Mouse (Mus musculus): ENCODE measurements around the gene Rangrf.
"Not testable (repeated sequence)": the region's sequence is repeated elsewhere in the genome, so short reads cannot be mapped to it uniquely, and the experiment has no call there.

Rangrf gene

DNA sequence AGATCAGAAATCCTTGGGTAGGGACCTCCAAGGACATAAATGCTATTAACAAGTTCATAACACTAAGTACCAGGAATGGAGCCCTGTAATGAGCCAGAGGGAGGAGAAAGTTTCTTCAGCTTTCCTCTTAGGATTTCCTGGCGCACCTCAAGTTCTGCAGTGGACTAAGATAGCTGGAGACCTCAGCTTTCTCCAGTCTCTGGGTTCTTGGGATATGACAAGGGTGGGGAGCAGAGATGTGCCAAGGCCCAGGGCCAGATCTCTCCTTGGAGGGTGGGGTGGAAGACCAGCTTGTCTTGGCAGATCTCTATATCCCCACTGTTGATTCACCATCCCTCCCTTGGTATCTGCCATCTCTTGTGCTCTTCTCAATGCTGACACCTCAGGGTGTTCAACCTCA is 616 bp upstream of the Rangrf start:
- no peak for DNase-seq

DNA sequence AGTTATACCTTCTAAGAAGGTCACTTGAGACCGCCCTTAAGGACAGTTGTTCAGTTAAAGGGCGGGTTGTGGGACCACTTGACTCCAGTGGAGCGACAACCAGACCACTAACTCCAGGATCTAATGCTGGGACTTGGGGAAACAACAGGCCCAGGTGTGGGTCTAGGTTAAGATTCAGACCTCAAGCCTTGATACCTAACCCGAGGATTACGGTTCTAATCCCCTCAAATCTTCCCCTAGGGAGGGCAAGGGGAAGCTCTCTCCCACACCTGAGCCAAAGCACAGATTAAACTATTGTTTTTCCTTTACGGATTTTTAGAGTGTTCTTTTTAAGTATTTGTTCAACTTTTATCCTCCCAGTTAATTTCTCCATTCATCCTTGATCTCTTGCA is 930 bp downstream of the Rangrf start:
- DNase-seq, result no peak

DNA sequence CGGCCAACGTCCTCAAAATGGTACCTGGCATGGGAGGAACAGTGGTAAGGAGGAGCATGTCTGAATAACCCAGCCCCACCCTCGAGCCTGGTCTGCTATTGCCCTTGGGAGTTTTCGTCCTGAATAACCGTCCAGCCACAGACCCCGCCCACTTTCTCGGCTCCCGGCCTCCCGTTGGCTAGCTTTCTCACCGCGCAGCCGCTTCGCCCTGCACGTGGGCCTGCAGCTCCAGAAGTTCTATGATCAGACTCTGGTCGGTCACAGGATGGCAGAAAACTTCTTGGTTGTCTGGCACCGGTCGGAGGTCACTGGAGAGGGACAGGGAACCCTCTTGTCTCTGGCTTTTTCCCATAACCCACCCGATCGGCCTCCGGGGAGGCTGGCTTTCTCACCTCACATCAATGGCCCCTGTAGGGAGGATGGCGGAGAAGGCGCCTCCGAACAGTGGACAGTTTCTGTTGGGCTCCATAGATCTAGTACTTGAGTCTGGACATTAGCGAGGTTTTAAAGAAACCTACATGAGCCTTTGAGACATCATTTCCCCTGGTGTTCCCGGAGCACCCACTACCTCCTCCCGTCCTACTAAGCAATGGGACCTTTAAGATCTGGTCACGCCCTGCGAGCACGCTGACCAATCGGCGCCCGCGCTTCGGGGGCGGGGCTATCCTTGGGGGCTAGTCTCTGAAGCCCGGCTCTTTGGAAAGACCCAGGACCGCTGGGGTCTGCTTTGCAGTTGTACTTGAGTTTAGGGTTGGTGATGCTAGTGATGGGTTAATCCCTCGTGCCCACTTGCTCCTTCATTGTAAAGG is 1.5 kb downstream of the Rangrf start:
- peak; percentile 88 to 89 for DNase-seq

DNA sequence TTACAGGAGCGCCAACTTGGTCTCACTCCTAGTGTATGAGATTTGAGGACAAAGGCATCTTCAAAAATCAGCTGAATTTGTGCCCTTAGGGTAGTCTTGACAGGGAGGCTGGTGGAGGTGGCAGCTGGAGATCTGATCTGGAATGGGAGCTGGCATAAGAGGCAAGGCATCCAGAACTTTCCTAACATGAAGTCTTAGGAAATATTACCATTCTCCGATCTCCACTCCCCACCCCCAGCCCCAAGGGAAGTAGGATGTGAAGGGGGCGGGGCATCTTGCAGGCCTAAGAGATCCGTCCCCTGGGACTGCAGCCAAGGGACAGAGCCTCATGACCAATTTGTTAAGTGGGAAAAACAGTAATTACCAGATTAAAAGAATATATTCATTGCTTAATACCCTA is 4.8 kb downstream of the Rangrf start:
- DNase-seq, result peak; percentile 43 to 73

DNA sequence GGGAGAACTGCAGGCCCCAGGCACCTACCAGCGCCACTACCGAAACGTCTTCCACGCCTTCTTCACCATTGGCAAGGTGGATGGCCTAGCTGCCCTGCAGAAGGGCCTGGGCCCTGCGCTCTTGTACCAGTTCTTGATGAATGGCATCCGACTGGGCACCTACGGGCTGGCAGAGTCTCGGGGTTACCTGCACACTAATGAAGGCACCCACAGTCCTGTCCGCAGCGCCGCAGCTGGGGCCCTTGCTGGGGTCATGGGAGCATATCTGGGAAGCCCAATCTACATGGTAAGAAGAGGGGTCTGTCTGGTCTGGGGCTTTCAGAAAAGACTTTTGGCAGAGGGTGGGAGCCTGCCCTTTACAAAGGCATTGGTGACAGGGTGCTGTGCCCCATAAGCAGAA is 6.2 kb downstream of the Rangrf start:
- no peak for DNase-seq

DNA sequence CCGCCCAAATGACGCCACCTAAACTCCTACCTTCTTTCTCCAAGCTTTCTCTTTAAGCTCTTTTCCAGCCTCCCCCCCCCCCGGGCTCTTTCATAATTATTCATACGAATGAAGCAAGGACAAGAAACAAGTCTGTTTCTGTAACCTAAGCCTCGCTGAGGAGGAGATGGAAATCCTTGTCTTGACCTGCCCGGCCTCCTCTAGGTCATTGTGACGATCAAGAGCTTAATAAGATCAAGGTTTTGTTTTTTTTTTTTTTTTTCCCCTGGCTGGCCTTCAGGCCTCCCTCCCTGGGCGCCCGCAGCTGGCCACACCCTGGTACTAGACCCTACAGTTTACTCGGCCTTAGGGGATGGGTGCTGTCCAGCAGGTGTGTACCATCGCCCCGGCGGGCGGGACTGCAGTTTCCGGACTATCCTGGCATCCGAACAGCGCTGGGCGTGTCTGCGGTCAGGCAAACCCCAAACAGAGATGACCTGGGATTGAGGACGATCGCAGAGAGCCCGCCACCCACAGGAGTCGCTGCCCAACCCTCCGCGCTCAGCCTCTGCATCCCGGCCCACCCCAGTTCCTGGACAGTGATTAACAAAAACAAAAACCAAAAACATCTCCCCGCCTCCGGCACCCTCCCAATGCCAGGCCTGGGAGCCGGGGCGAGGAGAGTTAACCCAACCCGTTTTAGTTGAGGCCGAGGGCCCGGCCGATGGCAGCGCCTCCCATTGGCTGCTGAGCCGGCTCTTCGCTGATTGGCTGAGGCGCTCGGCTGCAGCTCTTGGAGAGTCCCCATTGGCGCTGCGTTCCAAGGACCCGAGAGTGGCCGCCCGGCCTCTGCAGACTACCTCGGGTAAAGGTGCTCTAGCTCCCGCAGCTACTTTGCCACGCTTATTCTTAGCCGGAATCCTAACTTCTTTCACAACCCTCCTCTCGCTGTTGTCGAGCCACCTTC is 7.4 kb downstream of the Rangrf start, which contains the start of gene Slc25a35:
Slc25a35 (plus strand) TSS at position 795 of the 946 bp plus-strand sequence.
- DNase-seq, result peak; percentile 94 to 95

DNA sequence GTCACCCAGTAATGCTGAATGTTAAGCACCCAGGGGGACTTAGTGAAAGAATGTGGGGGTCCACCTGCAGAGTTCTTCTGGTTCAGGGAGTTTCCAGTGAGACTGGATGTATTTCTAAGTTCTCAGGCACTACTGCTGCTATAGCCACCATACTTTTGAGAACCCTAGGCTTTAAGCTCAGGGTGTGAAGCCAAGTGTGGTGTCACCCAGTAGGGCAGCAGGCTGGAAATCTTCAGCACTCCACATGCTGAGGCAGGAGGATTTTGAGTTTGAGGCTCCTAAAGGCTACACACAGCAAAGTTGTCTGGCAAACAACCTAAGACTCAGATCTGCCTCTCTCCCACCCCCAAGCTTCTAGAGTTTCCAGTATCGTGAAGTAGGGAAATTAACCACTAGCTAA is 8.4 kb downstream of the Rangrf start:
- DNase-seq, result no peak

DNA sequence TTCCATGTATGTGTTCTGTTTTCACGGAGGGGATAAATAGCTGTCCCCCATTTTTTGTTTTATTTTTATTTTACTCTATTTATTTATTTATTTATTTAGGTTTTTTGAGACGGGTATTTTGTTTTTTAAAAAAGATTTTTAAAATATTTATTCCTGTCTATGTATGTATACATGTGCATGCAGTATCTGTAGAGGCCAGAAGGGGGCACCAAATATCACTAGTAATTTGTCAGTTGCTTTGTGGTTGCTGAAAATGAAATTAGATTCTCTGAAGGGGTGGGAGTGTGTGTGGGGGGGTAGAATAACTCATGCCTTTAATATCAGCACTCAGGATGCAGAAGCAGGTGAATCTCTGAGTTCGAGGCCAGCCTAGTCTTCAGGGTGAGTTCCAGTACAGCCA is 9.1 kb downstream of the Rangrf start:
- peak in 1 of 2 experiments; percentile 73 for DNase-seq

DNA sequence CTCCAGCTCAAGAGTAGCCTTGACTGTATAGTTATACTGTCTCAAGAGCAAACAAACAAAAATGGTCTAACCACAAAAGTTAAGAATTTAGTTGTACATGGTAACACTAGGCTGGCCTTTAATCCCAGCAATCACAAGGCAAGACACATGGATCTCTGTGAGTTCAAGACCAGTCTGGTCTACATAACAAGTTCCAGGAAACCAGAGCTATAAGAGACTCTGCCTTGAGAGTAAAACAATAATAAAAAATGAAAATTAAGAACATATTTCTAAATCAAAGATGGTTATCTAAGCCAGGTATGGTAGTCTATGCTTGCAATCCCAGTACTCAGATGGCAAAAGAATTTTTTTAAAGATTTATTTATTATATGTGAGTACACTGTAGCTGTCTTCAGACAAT is 9.9 kb downstream of the Rangrf start:
- no peak for DNase-seq

DNA sequence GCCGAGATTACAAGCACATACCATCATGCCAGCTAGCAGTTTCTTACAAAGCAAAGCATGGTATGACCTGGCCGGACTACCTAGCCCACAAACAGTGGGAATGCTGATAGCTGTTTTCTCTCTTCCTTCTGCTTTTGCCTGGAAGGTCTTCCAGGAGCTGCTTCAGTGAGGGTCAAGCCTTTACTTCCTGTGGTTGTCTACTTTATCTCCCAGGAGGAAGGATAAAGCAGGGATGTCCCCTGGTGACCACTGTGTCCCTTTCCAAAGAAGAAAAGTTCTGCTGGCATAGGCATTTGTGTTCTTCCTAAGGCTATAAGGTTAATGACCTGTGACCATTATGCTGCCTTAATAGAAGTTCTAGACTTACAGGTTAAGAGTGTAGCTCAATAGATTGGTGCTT is 11.6 kb downstream of the Rangrf start:
- no peak for DNase-seq

DNA sequence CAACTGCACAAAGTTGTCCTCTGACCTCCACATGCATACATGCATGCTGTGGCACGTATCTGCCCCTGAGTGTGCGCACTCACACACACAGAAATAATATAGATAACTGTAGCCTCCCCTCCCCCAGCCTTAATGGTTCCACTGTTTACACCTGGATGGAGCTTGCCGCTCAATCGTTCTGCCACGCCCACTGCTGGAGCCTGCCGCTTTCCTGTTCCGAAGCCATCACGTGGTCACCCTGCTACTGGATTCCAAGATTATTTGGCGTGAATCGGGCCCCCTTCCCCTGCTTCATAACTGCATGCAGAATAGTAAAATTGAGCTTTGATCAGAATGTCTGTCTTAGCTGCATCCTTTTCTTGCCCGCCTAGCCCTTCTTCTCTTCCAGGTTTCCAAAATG is 12.8 kb downstream of the Rangrf start:
- not testable (repeated sequence) for DNase-seq

DNA sequence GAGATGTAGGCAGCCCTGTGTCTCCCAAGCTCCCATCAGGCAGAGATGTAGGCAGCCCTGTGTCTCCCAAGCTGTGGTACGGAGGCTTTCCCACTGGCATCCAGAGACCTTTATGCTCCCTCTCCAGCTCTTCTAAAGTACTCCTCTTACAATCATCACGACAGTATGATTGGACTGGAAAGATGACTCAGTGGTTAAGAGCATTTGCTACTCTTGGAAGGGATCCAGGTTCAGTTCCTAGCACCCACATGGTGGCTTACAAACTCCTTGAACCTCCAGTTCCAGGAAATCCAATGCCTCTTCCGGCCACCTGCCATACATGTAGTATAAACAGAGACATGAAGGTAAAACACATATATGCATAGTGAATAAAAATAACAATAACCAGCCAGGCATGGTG is 13.4 kb downstream of the Rangrf start:
- DNase-seq, result no peak

DNA sequence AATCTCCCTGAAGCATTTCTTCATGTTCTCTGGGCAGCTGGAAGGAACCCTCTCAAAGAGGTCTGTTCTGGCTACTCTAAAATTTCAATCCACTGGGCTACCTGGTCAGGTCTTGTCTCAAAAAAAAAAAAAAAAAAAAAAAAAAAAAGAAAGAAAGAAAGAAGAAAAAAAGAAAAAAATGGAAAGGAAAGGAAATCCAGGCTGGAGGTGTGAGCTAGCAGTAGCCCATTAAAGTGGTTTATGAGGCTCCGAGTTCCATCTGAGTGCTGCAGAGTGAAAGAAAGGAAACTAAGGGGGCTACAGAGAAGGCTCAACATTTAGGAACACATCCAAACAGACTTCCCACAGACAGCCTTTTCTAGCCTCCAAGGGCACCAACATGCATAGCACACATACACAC is 17.0 kb downstream of the Rangrf start:
- no peak for DNase-seq

DNA sequence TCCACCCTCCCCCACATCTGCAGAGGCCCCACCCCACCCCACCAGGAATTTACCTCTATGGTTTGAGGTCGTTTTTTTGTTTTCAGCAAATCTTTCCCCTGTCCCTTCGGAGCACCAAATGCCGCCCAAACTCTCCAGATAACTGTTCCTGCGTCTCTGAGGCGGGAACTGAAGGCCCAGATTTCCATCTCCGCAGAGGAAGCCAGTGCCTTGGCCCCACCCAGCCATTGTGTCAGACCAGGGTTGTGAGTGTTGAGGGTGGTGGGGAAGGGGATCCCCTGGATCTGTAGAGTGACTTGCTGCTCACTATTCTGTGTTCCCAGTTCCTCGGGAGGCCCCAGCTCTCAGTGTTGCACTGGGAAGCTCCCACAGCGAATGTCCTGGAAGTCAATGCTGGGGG is 17.7 kb downstream of the Rangrf start, which contains the start of gene Arhgef15:
Arhgef15 (minus strand) TSS at position 173 of the 400 bp plus-strand sequence.
- peak; percentile 56 to 60 for DNase-seq

DNA sequence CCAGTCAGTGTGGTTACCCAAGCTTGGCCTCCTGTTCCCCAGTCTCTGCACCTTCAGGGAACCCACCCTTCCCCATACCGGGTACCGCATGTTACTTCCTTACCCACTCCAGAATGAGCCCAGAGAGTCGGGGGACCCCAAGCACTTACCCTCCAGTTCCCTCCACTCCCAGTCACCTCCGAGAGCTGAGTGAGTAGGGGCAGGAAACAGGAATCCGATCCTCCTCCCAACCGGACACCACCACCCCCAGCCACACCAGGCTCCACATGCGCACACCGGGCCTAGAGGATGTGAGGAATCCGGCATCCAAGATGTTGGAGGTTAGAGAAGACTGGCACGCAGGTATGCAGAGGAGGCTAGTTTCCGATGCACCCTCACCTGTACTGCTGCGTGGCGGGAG is 18.3 kb downstream of the Rangrf start:
- peak; percentile 57 to 69 for DNase-seq

DNA sequence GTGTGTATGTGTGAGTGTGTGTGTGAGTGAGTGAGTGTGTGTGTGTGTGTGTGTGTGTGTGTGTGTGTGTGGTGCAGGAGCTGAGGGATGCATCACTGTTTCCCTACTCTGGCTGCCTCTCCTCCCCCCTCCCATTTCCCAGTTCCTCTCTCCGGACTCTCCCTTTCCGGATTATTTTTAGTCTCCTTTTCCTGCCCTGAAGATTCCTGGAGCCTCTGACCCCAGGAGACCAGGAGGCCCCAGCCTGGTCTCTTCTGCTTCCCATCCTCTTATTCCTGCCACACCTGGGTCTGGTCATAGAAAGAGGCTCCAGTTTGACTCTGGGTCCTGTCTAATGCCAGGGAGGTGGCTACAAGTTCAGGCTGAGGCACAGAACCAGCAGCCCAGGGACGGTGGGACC is 18.9 kb downstream of the Rangrf start:
- DNase-seq, result peak; percentile 41 to 52

DNA sequence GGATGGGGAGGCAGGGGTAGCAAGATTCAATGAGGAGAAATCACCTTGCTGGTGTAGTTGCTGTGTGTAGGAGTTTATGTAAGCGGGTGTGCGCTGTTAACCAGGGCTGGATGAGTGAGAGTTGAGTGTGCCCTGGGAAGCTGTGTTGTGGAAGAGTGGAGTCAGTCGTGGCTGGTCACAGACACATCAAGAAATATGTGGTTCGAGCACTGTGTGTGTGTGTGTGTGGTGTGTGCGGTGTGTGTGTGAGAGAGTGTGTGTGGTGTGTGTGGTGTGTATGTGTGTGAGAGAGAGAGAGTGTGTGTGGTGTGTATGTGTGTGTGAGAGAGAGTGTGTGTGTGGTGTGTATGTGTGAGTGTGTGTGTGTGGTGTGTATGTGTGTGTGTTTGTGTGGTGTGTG is 19.5 kb downstream of the Rangrf start:
- no peak for DNase-seq

DNA sequence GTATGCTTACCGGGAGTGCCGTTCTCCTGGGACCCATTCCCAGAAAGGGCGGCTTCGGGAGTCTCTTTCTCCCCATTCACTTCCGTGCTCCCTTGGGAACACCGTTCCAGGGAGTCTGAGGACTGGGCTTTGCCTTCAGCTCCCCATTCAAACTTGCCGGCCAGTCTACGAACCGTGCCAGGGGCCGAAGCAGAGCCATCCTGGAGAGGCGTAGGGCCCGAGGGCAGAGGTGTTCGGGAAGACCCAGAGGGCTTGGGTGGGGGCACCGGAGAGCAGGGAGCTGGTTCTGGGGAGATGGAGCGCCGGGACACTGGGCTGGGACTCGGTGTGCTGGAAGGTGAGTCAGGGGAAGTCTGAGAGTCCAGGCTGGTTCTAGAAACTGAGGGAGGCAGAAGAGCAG is 20.6 kb downstream of the Rangrf start:
- DNase-seq, result no peak

DNA sequence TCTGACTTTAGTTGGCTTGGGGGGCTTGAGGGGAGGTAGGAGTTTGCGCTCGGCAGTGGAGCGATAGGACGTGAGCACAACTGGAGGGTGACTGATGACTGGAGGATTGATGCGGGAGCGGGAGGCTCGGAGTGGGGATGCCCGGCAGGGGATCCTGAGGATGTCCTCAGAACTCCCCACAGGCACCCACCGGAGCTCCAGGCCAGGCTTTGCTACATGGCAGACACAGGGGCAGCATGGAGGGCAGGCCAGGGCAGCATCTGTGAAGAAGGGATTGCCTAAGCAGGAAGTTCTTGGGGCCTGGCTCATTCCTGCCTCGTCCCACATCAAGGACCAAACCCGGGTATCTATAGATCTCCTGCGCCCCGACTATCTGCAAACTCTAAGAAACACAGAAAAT is 21.1 kb downstream of the Rangrf start:
- no peak for DNase-seq

DNA sequence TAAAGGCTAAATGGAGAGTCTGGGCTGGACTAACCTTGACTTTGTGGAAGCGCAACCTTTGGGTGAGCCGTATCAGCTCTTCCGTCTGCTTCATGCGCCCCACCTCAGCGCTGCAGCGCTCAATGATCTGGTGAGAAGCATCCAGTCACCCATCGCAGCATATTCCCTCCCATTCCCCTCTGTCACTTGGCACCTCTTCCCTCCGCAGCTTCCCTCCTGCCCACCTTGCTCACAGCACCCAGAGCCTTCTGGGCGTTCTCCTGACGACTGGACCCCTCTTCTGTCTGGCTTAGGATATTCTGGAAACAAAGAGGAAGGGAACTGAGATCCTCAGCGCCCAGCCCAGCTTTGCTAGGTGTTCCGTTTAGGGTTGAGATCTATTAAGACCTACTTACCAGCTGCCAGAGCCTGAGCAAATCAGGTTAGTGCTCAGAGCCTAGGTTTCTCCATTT is 27.4 kb downstream of the Rangrf start:
- DNase-seq, result no peak

DNA sequence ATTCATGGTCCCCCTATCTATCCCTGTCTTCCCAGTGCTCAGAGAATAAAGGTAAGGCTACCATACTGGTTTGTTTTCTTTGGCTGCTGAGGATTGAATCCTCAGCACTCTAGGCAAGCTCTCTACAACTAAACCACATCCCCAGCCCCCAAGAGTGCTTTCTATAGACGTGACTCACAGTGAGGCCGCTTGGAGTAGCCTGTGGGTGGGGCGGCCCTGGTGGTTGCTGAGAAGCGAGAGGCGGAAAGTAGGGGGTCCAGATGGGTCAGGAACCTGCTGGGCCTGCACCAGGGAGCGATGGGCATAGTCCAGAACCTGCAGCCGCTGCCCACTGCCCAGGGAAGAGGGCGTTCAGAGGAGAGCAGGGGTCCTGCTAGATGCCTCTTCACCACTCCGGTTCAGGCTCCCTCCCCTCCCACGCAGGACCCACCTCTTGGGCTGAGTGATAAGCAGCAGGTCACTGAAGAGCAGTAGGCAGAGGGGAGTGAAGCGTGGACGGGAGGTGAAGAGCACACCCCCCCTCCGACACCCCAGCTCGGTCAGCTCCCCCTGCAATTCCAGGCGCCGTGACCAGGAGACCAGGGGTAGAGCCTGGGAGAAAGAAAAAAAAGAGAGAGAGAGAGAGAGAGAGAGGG is 28.1 kb downstream of the Rangrf start:
- no peak for DNase-seq

DNA sequence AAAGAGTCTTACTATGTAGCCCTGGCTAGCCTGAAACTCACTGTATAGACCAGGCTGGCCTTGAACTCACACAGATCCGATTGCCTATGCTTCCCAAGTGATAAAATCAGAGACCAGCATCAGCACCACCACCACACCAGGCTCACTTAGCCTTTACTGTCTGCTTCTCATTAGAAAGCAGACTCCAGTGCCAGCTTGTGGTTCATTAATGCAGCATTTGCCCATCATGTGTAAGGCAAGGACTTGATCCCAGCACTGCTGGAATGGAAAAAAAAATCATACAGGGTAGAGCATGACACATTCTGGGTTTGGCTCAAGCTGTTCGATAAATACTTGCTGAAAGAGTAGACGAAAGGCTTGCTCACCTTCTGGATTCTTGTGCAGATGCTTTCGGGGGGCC is 29.0 kb downstream of the Rangrf start:
- no peak for DNase-seq

DNA sequence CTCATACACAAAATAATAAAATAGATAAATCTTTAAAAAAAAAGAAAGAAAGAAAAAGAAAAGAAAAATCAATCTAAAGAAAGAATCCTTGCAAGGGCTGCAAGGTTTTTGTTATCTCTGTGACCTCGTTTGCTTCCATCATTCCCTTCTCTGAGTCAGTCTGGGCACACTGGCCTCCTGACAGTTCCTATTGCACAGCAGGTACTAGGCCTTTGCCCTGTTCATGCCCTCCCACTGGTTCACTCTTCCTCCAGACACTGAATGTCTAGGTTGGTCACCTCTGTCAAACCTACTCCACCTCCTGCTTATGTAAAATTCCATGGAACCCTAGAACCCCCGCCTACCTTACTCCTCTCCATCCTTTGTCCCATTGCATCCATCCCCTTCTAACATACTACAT is 29.7 kb downstream of the Rangrf start:
- no peak for DNase-seq
